ENCODE assay signal across 8 mouse cellular contexts in genomic region chr17:56467456-56467884, GRCm38 (mm10). TPM values are rescaled to one million over a fixed set of nuclear protein-coding genes. Genes with fewer than 3 reads are reported as not detected.
DNase-seq lines count a peak whose midpoint lies in the region; ATAC-seq and TF ChIP-seq lines count a peak whose summit lies in the region.

No protein-coding gene starts in this region.

- TF ChIP-seq CTCF in kidney, postnatal 0 days (IDR thresholded peaks at IDR 0.05; ENCODE audit: low read depth) = no peak

- ATAC-seq in cerebellum, adult (ENCODE audit: insufficient number of reproducible peaks, low FRiP score, low TSS enrichment) = no peak
- no peak for ATAC-seq in kidney, postnatal 0 days (replicated peaks; ENCODE audit: low FRiP score, low read depth)

- peaks cover 45% of the 10 kb centered on the region for H3K4me1 ChIP-seq in kidney, postnatal 0 days (replicated peaks; ENCODE audit: insufficient read depth, low read length)
- peaks cover 92% of the 10 kb centered on the region for H3K4me1 ChIP-seq in midbrain, embryonic 10.5 days

- 37% methylated on average over 6 of the region's 7 CpGs for WGBS in kidney, postnatal 0 days
- 87% methylated on average over 7 of the region's 7 CpGs for WGBS in midbrain, embryonic 10.5 days

- no peaks in the 10 kb centered on the region for H3K27me3 ChIP-seq in kidney, postnatal 0 days (ENCODE audit: insufficient read depth, low read length)
- peaks cover 25% of the 10 kb centered on the region for H3K27me3 ChIP-seq in midbrain, embryonic 10.5 days (ENCODE audit: low read depth, poor library complexity, severe bottlenecking)

- 0 out of 2 replicates have a peak overlapping the region, but pooled peaks have one; percentile 14 for H3K9ac ChIP-seq in kidney, postnatal 0 days (ENCODE audit: low read depth, low read length)

- peak overlapping the region; percentile 28; the same call in 1 of the 2 replicates for H3K4me2 ChIP-seq in kidney, postnatal 0 days (ENCODE audit: low read length)

- peak overlapping the region; percentile 76 for H3K27ac ChIP-seq in kidney, postnatal 0 days
- peak overlapping the region; percentile 71 for H3K27ac ChIP-seq in midbrain, embryonic 10.5 days (replicated peaks)

- peak; percentile 76 to 80 for DNase-seq in cerebellum, postnatal 14 days
- peak; percentile 72 for DNase-seq in testis, postnatal 10 days (ENCODE audit: low spot score)
- DNase-seq in testis, postnatal 14 days (ENCODE audit: low spot score) = no peak
- peak; percentile 86 for DNase-seq in kidney, postnatal 0 days (ENCODE audit: low spot score)
- DNase-seq in midbrain, embryonic 10.5 days (ENCODE audit: low spot score) = no peak
- no peak for DNase-seq in urinary bladder, adult 2 months (ENCODE audit: low spot score)
- DNase-seq in thymus, postnatal 4 days = no peak

- H3K4me3 ChIP-seq in kidney, postnatal 0 days (replicated peaks; ENCODE audit: low read depth, low read length) = no peak overlapping the region
- peak overlapping the region; percentile 26; the same call in 1 of the 2 replicates for H3K4me3 ChIP-seq in midbrain, embryonic 10.5 days

- H3K36me3 ChIP-seq in kidney, postnatal 0 days (ENCODE audit: insufficient read depth, low read length) = no peaks in the 10 kb centered on the region
- peaks cover 32% of the 10 kb centered on the region for H3K36me3 ChIP-seq in midbrain, embryonic 10.5 days

- H3K9me3 ChIP-seq in kidney, postnatal 0 days (replicated peaks; ENCODE audit: low read length) = no peaks in the 10 kb centered on the region
- H3K9me3 ChIP-seq in midbrain, embryonic 10.5 days (replicated peaks) = peaks cover 6% of the 10 kb centered on the region; the same call in 1 of the 2 replicates

RNA-seq across cellular contexts. Expression of gene Ptprs, which starts 8.8 kb away (rescaled TPM):
- 44.7 and 45.3 TPM in 2 replicates for polyA plus RNA-seq in kidney, postnatal 0 days (2015; fragmentation: Nextera tagmentation; extraction: Ambion mirVana)
- 89.7 and 131 TPM in 2 replicates for polyA plus RNA-seq in midbrain, embryonic 10.5 days (2016; fragmentation: Nextera tagmentation; extraction: Ambion mirVana)
- polyA plus RNA-seq in urinary bladder, adult 2 months (2012; rRNA removed) = 313 and 341 TPM in 2 replicates

RNA-seq across cellular contexts. Expression of gene Znrf4, which starts 44.8 kb away (rescaled TPM):
- polyA plus RNA-seq in kidney, postnatal 0 days (2015; fragmentation: Nextera tagmentation; extraction: Ambion mirVana) = not detected in 2 replicates
- polyA plus RNA-seq in midbrain, embryonic 10.5 days (2016; fragmentation: Nextera tagmentation; extraction: Ambion mirVana) = not detected in 2 replicates
- polyA plus RNA-seq in urinary bladder, adult 2 months (2012; rRNA removed) = not detected in 2 replicates

Comparison
In these comparisons a context has a peak if more than half of its experiments do, and no peak if none do; other contexts are left out.
1. DNase-seq: peak in cerebellum, postnatal 14 days (2 of 2), testis, postnatal 10 days (single experiment) and kidney, postnatal 0 days (single experiment); none in testis, postnatal 14 days (single experiment), midbrain, embryonic 10.5 days (single experiment), urinary bladder, adult 2 months (single experiment) and thymus, postnatal 4 days (single experiment).